Mouse (Mus musculus) ES-Bruce4 (cell line): ENCODE measurements around the gene Tmem184b.

ENCODE experiments used
- CTCF ChIP-seq: IDR thresholded peaks from one replicate; pipeline ENCODE4 v1.8.1; 2011; ENCODE audit warnings: low read depth, low read length
- EP300 ChIP-seq: IDR thresholded peaks from 2 replicates; pipeline ENCODE4 v1.6.1; 2011; ENCODE audit warnings: low read depth, low read length; ENCODE audit not compliant: insufficient read depth
- POLR2A ChIP-seq: IDR thresholded peaks from one replicate; pipeline ENCODE4 v1.8.1; 2011; ENCODE audit warnings: low read length; ENCODE audit not compliant: insufficient read depth

GRCm38 (mm10) chr15:79330521-79330920 is 72.8 kb downstream of the Tmem184b start:
- TF ChIP-seq CTCF = no peak
- no peak for TF ChIP-seq POLR2A
- TF ChIP-seq EP300 = no peak
